Mouse (Mus musculus): Measurements from ENCODE around the gene Apba2. TPM values are rescaled to one million over a fixed set of nuclear protein-coding genes. Genes with fewer than 3 reads are reported as not detected.

Apba2 gene
- polyA plus RNA-seq, 1 experiment from 2014 or later, result 178 TPM

GRCm38 (mm10) chr7:64704060-64704595 lies 202.6 kb downstream of the Apba2 start:
- Histone ChIP-seq H3K9ac (replicated peaks) (no peak overlapping the region), H3K4me1 (peaks cover 18% of the 10 kb centered on the region), H3K4me3 (replicated peaks) (no peak overlapping the region), H3K9me3 (replicated peaks) (no peaks in the 10 kb centered on the region), H3K27me3 (replicated peaks) (no peaks in the 10 kb centered on the region), H3K4me2 (no peak overlapping the region), H3K36me3 (no peaks in the 10 kb centered on the region), H3K27ac (replicated peaks) (no peak overlapping the region)
- 74% methylated on average over 5 of the region's 5 CpGs for WGBS
- no peak for ATAC-seq (ENCODE audit: low FRiP score)

DNA sequence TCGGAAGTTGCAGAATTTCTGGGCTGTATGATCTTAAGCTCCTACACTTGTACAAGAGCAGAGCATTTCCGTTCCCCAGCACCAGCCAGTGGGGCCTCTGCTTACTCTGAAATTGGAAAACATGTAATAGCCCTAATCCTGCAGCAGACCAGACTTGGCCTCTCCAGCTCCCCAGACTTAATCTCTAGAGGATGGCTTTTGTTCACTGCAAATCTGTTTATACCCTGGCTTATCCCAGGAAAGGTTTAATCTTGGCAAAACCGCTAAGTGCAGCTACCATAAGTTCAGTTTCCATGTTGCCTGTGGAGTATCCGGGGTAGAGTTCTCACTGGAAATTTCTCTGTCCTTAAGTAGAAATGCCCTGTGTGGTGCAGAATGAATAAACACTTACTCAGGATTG lies 206.7 kb downstream of the Apba2 start:
- 92% methylated on average over 4 of the region's 4 CpGs for WGBS

GRCm38 (mm10) chr7:64709520-64710262 lies 208.2 kb downstream of the Apba2 start:
- Histone ChIP-seq H3K9me3 (replicated peaks) (no peaks in the 10 kb centered on the region), H3K4me2 (no peak overlapping the region), H3K4me1 (no peaks in the 10 kb centered on the region), H3K27me3 (replicated peaks) (no peaks in the 10 kb centered on the region), H3K4me3 (replicated peaks) (no peak overlapping the region), H3K27ac (replicated peaks) (no peak overlapping the region), H3K9ac (replicated peaks) (no peak overlapping the region), H3K36me3 (no peaks in the 10 kb centered on the region; the same call in 1 of the 2 replicates)
- 83% methylated on average over 13 of the region's 13 CpGs for WGBS
- ATAC-seq (ENCODE audit: low FRiP score), result peak; percentile 56

More for the DNA sequence above, 206.7 kb downstream of the Apba2 start:
- H3K9me3 ChIP-seq (replicated peaks), result no peaks in the 10 kb centered on the region
- no peak overlapping the region for H3K4me2 ChIP-seq
- no peaks in the 10 kb centered on the region for H3K27me3 ChIP-seq (replicated peaks)
- no peak overlapping the region for H3K27ac ChIP-seq (replicated peaks)
- no peaks in the 10 kb centered on the region for H3K4me1 ChIP-seq
- no peak overlapping the region for H3K9ac ChIP-seq (replicated peaks)
- ATAC-seq (ENCODE audit: low FRiP score), result no peak
- H3K36me3 ChIP-seq, result no peaks in the 10 kb centered on the region
- H3K4me3 ChIP-seq (replicated peaks), result no peak overlapping the region

DNA sequence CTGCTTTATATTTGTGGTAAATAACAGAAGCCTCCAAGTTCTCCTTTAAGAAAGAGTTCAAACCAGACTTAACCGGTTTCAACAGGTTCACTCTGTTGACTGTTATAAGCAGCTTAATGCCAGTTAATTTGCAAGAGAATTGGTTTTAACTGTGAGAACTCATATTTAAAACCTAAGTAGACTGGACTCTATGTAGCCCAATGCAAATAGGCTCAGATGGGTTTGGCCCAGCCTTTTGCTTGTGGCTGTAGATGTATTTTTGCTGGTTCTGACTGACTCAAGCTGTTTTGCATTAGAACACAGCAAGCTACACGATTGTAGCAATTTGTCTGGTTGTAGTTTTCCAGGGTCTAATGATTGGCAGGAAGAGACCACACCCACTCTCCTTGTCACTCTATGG lies 214.8 kb downstream of the Apba2 start:
- Histone ChIP-seq H3K27ac (replicated peaks) (no peak overlapping the region), H3K4me3 (replicated peaks) (no peak overlapping the region), H3K4me1 (no peaks in the 10 kb centered on the region), H3K4me2 (no peak overlapping the region), H3K9me3 (replicated peaks) (no peaks in the 10 kb centered on the region), H3K36me3 (peaks cover 2% of the 10 kb centered on the region; the same call in 1 of the 2 replicates), H3K9ac (replicated peaks) (no peak overlapping the region), H3K27me3 (replicated peaks) (no peaks in the 10 kb centered on the region)
- no peak for ATAC-seq (ENCODE audit: low FRiP score)
- 81% methylated on average over 2 of the region's 2 CpGs for WGBS

GRCm38 (mm10) chr7:64723313-64723712 lies 221.8 kb downstream of the Apba2 start:
- H3K9ac ChIP-seq (replicated peaks), result no peak overlapping the region
- no peaks in the 10 kb centered on the region for H3K9me3 ChIP-seq (replicated peaks)
- no peak for ATAC-seq (ENCODE audit: low FRiP score)
- no peak overlapping the region for H3K27ac ChIP-seq (replicated peaks)
- H3K4me1 ChIP-seq, result peaks cover 19% of the 10 kb centered on the region; the same call in 1 of the 2 replicates
- no peaks in the 10 kb centered on the region for H3K27me3 ChIP-seq (replicated peaks)
- no peaks in the 10 kb centered on the region for H3K36me3 ChIP-seq
- no peak overlapping the region for H3K4me3 ChIP-seq (replicated peaks)
- H3K4me2 ChIP-seq, result no peak overlapping the region
- 85% methylated on average over 3 of the region's 3 CpGs for WGBS

DNA sequence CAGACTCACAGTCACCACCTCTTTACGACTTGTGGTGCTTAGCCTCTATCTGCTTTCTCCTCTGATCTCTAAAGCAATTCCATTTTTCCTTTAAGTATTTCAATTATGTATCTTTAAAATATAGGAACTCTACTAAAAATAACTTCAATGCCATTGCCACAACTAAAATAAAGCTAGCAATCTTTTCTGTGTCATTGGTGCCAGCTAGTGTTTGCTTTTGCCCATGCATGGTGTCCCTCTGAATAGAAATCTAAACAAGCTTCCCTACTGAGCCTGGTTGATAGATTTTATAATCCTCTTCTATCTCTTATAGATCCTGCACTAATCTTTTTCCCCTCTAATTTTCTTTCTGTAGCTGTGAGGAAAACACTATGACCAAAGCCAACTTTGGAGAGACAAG lies 222.9 kb downstream of the Apba2 start:
- Histone ChIP-seq H3K4me1 (peaks cover 30% of the 10 kb centered on the region), H3K4me3 (replicated peaks) (no peak overlapping the region), H3K9me3 (replicated peaks) (no peaks in the 10 kb centered on the region), H3K36me3 (no peaks in the 10 kb centered on the region), H3K27me3 (replicated peaks) (no peaks in the 10 kb centered on the region), H3K4me2 (no peak overlapping the region), H3K9ac (replicated peaks) (no peak overlapping the region), H3K27ac (replicated peaks) (no peak overlapping the region)
- ATAC-seq (ENCODE audit: low FRiP score), result no peak
- 91% methylated on average over 1 of the region's 1 CpGs for WGBS

DNA sequence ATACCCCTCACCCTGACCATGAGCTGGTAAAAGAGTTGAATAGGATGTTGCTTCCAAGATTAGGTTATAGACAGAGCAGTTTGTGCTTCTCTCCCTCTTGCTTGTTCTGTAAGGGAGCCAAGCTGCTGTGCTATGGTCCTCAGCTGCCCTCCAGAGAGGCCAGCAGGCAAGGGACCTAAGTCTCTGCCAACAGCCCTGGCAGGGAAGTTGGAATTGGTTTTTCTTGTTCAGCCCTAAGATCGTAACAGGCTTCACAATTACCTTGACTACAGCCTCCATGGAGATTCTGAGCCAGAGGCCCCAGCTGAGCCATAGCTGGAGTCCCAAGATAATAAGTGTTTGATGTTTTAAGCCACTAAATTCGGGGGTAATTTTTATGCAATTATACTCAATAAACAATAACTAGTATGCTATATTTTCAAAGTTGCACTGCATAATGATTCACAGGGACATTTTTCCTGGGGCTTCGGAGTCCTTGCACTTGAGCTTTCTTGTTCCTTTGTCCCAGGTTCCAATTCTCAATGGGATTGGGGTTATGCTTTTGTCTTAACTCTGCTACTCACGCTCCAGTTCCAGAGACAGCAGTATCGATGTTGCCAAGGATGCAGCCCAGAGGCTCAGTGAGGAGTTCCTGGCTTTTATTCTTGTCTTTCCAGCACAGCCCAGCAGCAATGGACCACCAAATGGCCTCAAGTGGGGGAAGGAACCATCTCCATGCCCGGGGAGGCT lies 224.6 kb downstream of the Apba2 start:
- H3K9me3 ChIP-seq (replicated peaks), result no peaks in the 10 kb centered on the region
- no peak overlapping the region for H3K4me2 ChIP-seq
- H3K9ac ChIP-seq (replicated peaks), result no peak overlapping the region
- WGBS, result 47% methylated on average over 6 of the region's 6 CpGs
- no peaks in the 10 kb centered on the region for H3K27me3 ChIP-seq (replicated peaks)
- H3K36me3 ChIP-seq, result no peaks in the 10 kb centered on the region
- H3K27ac ChIP-seq (replicated peaks), result peak overlapping the region; percentile 56
- peaks cover 34% of the 10 kb centered on the region for H3K4me1 ChIP-seq
- ATAC-seq (ENCODE audit: low FRiP score), result peak; percentile 37; the same call in 1 of the 2 replicates
- no peak overlapping the region for H3K4me3 ChIP-seq (replicated peaks)

DNA sequence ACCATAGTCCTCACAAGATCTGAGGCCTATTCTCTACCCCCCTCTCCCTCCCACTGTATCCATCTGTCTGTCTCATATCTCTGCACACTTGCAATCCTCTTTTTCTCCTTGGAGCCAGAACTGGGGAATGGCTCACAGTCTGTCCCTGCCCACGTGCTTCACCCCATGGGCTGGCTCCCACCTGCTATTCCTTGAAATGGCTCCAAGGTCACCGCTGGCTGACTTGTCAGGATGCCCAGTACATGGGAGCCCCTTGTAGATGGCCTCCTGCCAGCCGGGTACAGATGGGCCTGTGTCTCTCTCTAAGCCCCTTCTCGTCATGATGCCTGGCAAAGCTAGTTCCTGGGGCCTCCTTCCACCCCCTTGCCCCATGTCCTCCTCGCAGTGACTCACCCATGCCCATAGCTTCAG lies 226.7 kb downstream of the Apba2 start:
- no peaks in the 10 kb centered on the region for H3K9me3 ChIP-seq (replicated peaks)
- no peak overlapping the region for H3K27ac ChIP-seq (replicated peaks)
- no peak overlapping the region for H3K4me3 ChIP-seq (replicated peaks)
- peaks cover 34% of the 10 kb centered on the region for H3K4me1 ChIP-seq
- H3K4me2 ChIP-seq, result no peak overlapping the region
- WGBS, result 57% methylated on average over 5 of the region's 5 CpGs
- H3K36me3 ChIP-seq, result no peaks in the 10 kb centered on the region
- no peak overlapping the region for H3K9ac ChIP-seq (replicated peaks)
- no peaks in the 10 kb centered on the region for H3K27me3 ChIP-seq (replicated peaks)
- 0 out of 2 replicates have a peak, but pooled peaks have one; percentile 25 for ATAC-seq (ENCODE audit: low FRiP score)

DNA sequence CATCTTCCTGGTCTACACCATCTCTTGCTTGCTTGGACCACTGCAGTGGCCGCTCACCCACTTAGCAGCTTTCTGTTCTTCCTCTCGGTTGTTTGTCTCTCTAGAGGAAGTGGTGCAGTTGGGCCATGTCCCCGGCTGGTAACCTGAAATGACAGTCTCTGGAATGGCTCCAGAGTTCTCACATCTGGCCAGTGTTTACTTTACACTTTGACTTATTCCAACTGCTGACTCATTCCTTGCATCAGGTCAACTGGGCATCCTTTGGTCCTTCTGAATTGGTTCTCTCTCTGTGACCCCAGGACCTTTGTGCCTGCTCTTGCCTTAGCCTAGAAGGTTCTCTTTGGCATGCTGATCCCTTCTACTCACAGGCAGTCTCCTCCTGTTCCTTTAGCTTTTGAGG lies 227.3 kb downstream of the Apba2 start:
- Histone ChIP-seq H3K9me3 (replicated peaks) (no peaks in the 10 kb centered on the region), H3K4me1 (peaks cover 34% of the 10 kb centered on the region), H3K4me2 (no peak overlapping the region), H3K27me3 (replicated peaks) (no peaks in the 10 kb centered on the region), H3K27ac (replicated peaks) (no peak overlapping the region), H3K4me3 (replicated peaks) (no peak overlapping the region), H3K36me3 (no peaks in the 10 kb centered on the region), H3K9ac (replicated peaks) (no peak overlapping the region)
- 83% methylated on average over 3 of the region's 3 CpGs for WGBS
- no peak for ATAC-seq (ENCODE audit: low FRiP score)

GRCm38 (mm10) chr7:64729785-64730184 lies 228.3 kb downstream of the Apba2 start:
- 25% methylated on average over 7 of the region's 7 CpGs for WGBS

DNA sequence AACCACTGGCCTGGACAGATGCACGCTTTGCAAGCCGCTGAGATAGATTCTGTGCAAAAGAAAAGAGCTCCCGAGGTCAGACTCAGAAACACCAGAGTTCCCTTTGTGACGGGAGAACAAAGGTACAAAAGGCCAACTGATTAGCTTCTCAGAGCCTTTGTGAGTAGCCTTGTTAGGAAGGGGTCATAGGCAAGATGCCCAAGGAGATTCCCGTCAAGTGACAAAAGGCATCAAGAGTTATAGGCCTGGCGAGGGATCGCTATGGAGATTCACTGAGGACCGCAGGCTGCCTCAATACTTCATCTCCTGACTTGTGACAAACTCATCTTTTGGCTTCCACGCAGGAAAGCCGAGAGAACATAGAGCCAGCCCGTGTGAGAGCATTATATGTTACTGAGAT lies 237.6 kb downstream of the Apba2 start:
- H3K9me3 ChIP-seq (replicated peaks), result no peaks in the 10 kb centered on the region
- 17% methylated on average over 11 of the region's 11 CpGs for WGBS
- no peak overlapping the region for H3K9ac ChIP-seq (replicated peaks)
- H3K4me3 ChIP-seq (replicated peaks), result no peak overlapping the region
- peaks cover 12% of the 10 kb centered on the region for H3K4me1 ChIP-seq
- H3K4me2 ChIP-seq, result no peak overlapping the region
- no peaks in the 10 kb centered on the region for H3K27me3 ChIP-seq (replicated peaks)
- ATAC-seq (ENCODE audit: low FRiP score), result no peak
- peaks cover 16% of the 10 kb centered on the region for H3K36me3 ChIP-seq
- no peak overlapping the region for H3K27ac ChIP-seq (replicated peaks)

More at GRCm38 (mm10) chr7:64729785-64730184, 228.3 kb downstream of the Apba2 start:
- H3K4me3 ChIP-seq (replicated peaks), result no peak overlapping the region
- no peaks in the 10 kb centered on the region for H3K36me3 ChIP-seq
- H3K27me3 ChIP-seq (replicated peaks), result no peaks in the 10 kb centered on the region
- H3K4me2 ChIP-seq, result no peak overlapping the region
- peak; percentile 39 for ATAC-seq (ENCODE audit: low FRiP score)
- H3K9ac ChIP-seq (replicated peaks), result no peak overlapping the region
- H3K4me1 ChIP-seq, result peaks cover 34% of the 10 kb centered on the region
- no peak overlapping the region for H3K27ac ChIP-seq (replicated peaks)
- no peaks in the 10 kb centered on the region for H3K9me3 ChIP-seq (replicated peaks)

Measured in neural tube, embryonic 15.5 days (tissue).